Mouse (Mus musculus): ENCODE measurements around the gene Trpc4. TPM values are rescaled to one million over a fixed set of nuclear protein-coding genes. Genes with fewer than 3 reads are reported as not detected.

Trpc4 gene
- polyA plus RNA-seq (2012; rRNA removed) = 0.01 TPM in 2 replicates

DNA sequence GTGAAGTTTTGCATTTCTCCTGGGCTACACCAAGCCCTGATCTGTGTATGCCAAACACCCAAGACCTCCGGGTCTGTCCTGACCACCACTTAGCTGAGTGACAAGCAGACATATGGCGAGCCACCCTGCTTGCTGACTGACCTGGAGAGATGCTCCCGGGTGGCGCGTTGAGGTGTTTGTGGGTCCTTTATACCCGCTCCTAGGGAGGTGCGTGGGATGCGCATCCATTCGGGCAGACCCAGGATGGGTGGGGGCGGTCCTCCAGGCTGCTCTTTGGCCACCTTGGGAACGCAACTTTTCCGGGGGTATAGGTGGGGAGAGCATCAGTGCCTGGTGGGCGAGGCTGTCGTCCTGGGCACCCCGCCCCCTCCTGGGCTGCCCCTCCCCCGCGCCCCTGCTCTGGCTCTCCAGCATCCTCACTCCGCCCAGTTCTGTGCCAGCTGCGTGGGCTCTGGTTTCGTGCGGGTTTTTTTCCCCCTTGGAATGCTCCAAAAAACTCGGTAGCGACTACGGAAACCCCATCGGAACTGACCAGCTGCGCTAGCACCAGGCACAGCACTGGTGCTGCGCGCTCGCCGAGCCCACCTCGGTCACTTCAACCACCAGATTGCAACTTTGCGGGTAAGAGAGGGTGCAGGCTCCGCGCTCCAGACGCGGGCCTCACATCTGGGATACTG lies at the start of gene Trpc4:
Gene Trpc4, plus strand, starts transcription at position 397 of the 677 bp plus-strand sequence.

DNA sequence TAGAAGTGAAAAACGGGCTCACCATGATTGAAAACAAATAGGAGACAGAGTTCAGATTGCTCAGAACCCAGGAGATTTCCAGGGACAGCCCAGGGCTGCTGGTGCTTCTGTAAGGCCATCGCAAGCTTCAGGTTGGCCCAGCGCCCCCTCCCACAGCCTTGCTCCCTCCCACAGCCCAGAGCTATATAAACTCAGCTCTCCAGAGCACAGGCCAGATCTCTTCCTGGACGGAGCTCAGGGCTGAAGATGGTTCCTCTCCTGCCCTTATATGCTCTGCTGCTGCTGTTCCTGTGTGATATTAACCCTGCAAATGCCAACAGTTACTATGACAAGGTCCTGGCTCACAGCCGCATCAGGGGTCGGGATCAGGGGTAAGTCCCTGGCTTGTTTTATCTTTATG lies 205.1 kb downstream of the Trpc4 start, which contains the start of gene Postn:
Gene Postn, plus strand, starts transcription at position 213 of the 400 bp plus-strand sequence.

Other genes starting within 250 kb of the Trpc4 start
- 21.3 and 21.4 TPM in 2 replicates for gene Postn, start 205.1 kb downstream of the Trpc4 start, polyA plus RNA-seq (2012; rRNA removed)